In genomic region chr1:118390871-118391387, GRCm38 (mm10) we compare ENCODE assay signal across 8 mouse cellular contexts. TPM values are rescaled to one million over a fixed set of nuclear protein-coding genes. Genes with fewer than 3 reads are reported as not detected.
DNase-seq lines count a peak whose midpoint lies in the region; ATAC-seq and TF ChIP-seq lines count a peak whose summit lies in the region.

No protein-coding gene starts in this region.

- H3K36me3 ChIP-seq in embryonic facial prominence, embryonic 15.5 days: peaks cover 15% of the 10 kb centered on the region; the same call in 1 of the 2 replicates
- H3K36me3 ChIP-seq in limb, embryonic 11.5 days (ENCODE audit: control insufficient read depth, insufficient read depth, low read length): 0 out of 2 replicates have a peak, but pooled peaks cover 2% of the 10 kb centered on the region
- H3K36me3 ChIP-seq in stomach, embryonic 15.5 days: no peaks in the 10 kb centered on the region

- no peak for ATAC-seq in embryonic facial prominence, embryonic 15.5 days (ENCODE audit: insufficient number of reproducible peaks, low FRiP score, low TSS enrichment, low read depth)
- no peak for ATAC-seq in limb, embryonic 11.5 days (ENCODE audit: insufficient number of reproducible peaks, low FRiP score, low TSS enrichment, low read depth)
- ATAC-seq in stomach, embryonic 15.5 days (ENCODE audit: insufficient read depth, low FRiP score, low read depth): no peak

- H3K4me2 ChIP-seq in embryonic facial prominence, embryonic 15.5 days (replicated peaks): peak overlapping the region; percentile 57
- peak overlapping the region; percentile 69 for H3K4me2 ChIP-seq in limb, embryonic 11.5 days (ENCODE audit: low read depth, severe bottlenecking)
- peak overlapping the region; percentile 71 for H3K4me2 ChIP-seq in stomach, embryonic 15.5 days

- no peak for DNase-seq in left cerebral cortex, adult 2 months (ENCODE audit: extremely low spot score in 1 of 2, low spot score in 2 of 2)
- no peak for DNase-seq in left cerebral cortex, postnatal 36 days (ENCODE audit: low spot score in 2 of 2)
- no peak for DNase-seq in limb, embryonic 11.5 days (ENCODE audit: low spot score)
- no peak for DNase-seq in lung, postnatal 25 days (ENCODE audit: low spot score)
- DNase-seq in left cerebral cortex, postnatal 25 days (ENCODE audit: low spot score in 2 of 2): no peak
- no peak for DNase-seq in ovary, postnatal 10 days (ENCODE audit: low spot score)

- 76% methylated on average over 2 of the region's 2 CpGs for WGBS in embryonic facial prominence, embryonic 15.5 days
- WGBS in limb, embryonic 11.5 days: 90% methylated on average over 2 of the region's 2 CpGs
- whole genome bisulfite sequencing in stomach, embryonic 15.5 days: 75% methylated on average over 2 of the region's 2 CpGs

- no peak for TF ChIP-seq CTCF in left cerebral cortex, adult 2 months (IDR thresholded peaks at IDR 0.05)

- no peaks in the 10 kb centered on the region for H3K9me3 ChIP-seq in embryonic facial prominence, embryonic 15.5 days (replicated peaks)
- H3K9me3 ChIP-seq in limb, embryonic 11.5 days (ENCODE audit: control insufficient read depth, low read length): no peaks in the 10 kb centered on the region
- H3K9me3 ChIP-seq in stomach, embryonic 15.5 days: no peaks in the 10 kb centered on the region

- no peak overlapping the region for H3K9ac ChIP-seq in embryonic facial prominence, embryonic 15.5 days
- no peak overlapping the region for H3K9ac ChIP-seq in limb, embryonic 11.5 days (ENCODE audit: low read length)
- no peak overlapping the region for H3K9ac ChIP-seq in stomach, embryonic 15.5 days

- intact Hi-C loops in left cerebral cortex, adult 2 months (cut with DNase I): no loop called here
- intact Hi-C loops in left cerebral cortex, postnatal 36 days (cut with DNase I): no loop called here
- intact Hi-C loops in left cerebral cortex, postnatal 25 days (cut with DNase I): loop anchor here (5.0 kb wide), 1 partner anchor 46 kb away; no protein-coding TSS in a partner anchor

- no peaks in the 10 kb centered on the region for H3K27me3 ChIP-seq in embryonic facial prominence, embryonic 15.5 days
- H3K27me3 ChIP-seq in limb, embryonic 11.5 days (ENCODE audit: control insufficient read depth, insufficient read depth, low read length): no peaks in the 10 kb centered on the region
- no peaks in the 10 kb centered on the region for H3K27me3 ChIP-seq in stomach, embryonic 15.5 days (replicated peaks)

- H3K4me3 ChIP-seq in left cerebral cortex, adult 2 months: peak overlapping the region; percentile 96; the same call in 1 of the 2 replicates
- H3K4me3 ChIP-seq in embryonic facial prominence, embryonic 15.5 days (replicated peaks): peak overlapping the region; percentile 78
- peak overlapping the region; percentile 81 for H3K4me3 ChIP-seq in limb, embryonic 11.5 days (ENCODE audit: low read depth, low read length)
- no peak overlapping the region; the same call in 1 of the 2 replicates for H3K4me3 ChIP-seq in stomach, embryonic 15.5 days (replicated peaks)

- no peak overlapping the region for H3K27ac ChIP-seq in left cerebral cortex, adult 2 months
- H3K27ac ChIP-seq in embryonic facial prominence, embryonic 15.5 days (replicated peaks): no peak overlapping the region
- H3K27ac ChIP-seq in limb, embryonic 11.5 days (replicated peaks; ENCODE audit: low read depth, low read length): no peak overlapping the region
- no peak overlapping the region for H3K27ac ChIP-seq in stomach, embryonic 15.5 days

- peaks cover 18% of the 10 kb centered on the region for H3K4me1 ChIP-seq in embryonic facial prominence, embryonic 15.5 days
- peaks cover 9% of the 10 kb centered on the region for H3K4me1 ChIP-seq in limb, embryonic 11.5 days (ENCODE audit: control insufficient read depth, insufficient read depth, low read length)
- peaks cover 4% of the 10 kb centered on the region for H3K4me1 ChIP-seq in stomach, embryonic 15.5 days

RNA-seq across cellular contexts. Expression of gene Clasp1, which starts 2.1 kb away (rescaled TPM):
- total RNA-seq in left cerebral cortex, adult 2 months (2021): 100 to 1,000 TPM; 112 to 118 TPM
- total RNA-seq in left cerebral cortex, postnatal 36 days (2021): 100 to 1,000 TPM; 104 to 125 TPM
- 48.6 and 51.4 TPM in 2 replicates for polyA plus RNA-seq in embryonic facial prominence, embryonic 15.5 days (2015; fragmentation: Nextera tagmentation; extraction: Ambion mirVana)
- 68.8 and 79.6 TPM in 2 replicates for polyA plus RNA-seq in limb, embryonic 11.5 days (2014; fragmentation: Nextera tagmentation; extraction: Ambion mirVana)
- polyA plus RNA-seq in stomach, embryonic 15.5 days (2015; fragmentation: Nextera tagmentation; extraction: Ambion mirVana): 38.7 and 42.1 TPM in 2 replicates
- 100 to 1,000 TPM; 106 to 112 TPM for total RNA-seq in left cerebral cortex, postnatal 25 days (2021)
